Mouse (Mus musculus): ENCODE measurements around the gene Zfp867.

Zfp867 gene

DNA sequence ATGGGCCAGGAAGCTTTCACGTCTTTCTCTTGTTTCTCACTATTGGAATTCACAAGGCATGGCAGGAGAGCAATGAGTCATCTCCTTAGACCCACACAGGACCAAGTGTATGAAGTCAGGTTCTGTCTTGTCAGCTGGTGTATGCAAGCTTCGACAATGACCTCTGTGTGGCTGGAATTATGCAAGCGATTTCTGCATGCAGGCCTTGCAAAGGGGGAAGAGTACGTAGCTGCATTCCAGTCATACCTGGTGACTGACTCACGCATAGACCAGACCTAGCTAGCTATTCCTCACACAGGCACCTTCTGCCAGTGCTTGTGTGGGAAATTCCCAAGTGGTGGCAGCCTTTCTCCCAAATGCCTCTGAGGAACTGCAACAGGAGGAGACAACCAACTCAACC is 13.3 kb downstream of the Zfp867 start:
- no peak for DNase-seq (ENCODE audit: low spot score)

DNA sequence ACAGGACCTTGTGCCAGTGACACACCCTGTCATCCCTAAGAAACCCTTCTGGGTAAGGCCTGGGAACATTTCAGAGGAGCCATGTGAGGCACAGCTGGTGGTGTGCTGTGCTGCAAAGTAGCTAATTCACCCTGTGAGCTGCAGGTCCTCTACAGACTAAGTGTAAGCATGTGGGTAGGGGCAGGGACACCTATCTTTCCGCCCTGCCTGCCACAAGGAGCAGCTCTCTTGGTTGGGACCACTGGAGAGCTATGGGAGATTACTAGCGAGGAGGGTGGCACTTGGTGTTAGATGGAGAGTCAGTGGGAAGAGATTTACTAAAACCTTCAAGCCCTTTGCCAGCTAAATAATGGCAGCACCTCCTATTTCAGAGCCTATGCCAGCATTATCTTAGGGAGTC is 15.4 kb downstream of the Zfp867 start:
- no peak for DNase-seq (ENCODE audit: low spot score)

DNA sequence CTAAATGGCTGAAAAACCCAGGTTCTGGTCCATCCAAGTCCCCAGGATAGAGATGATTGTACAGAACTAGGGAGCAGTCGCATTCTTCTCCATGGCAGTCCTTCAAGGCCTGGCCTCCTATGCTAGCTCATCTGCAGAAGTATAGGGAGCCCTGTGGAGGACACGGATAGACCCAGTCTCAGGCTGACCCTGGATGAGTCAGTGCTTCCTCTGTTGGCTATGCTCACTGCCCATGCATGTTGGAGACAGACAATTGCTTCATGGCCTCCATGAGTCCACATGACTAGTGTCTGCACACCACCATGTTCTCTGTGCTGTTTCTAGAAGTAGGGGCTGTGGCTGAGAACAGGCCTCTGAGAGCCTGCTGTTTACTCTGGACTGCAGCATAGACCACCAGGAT is 15.9 kb downstream of the Zfp867 start:
- DNase-seq (ENCODE audit: low spot score): no peak

DNA sequence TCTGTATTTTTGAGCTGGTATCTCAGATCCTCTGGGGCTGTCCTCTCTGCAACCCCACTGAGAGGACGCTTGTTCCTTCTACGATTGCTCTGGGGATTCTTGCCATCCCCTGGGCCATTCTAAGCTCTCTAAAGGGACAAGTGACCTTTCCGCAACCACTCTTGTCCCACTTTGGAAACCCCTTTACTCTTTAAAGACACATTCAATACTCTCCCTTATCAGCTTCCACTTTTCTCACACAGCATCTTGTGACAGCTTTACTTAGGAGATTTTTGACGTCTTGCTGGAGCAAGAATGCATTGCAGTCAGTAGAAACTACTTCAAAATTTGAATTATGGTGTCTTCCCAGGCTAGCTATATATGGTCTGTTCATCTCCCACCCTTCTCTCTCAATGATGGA is 21.2 kb downstream of the Zfp867 start, which contains the start of gene Snap47:
Gene Snap47 (minus strand): TSS at position 101 of the 400 bp plus-strand sequence.
- DNase-seq (ENCODE audit: low spot score): no peak

DNA sequence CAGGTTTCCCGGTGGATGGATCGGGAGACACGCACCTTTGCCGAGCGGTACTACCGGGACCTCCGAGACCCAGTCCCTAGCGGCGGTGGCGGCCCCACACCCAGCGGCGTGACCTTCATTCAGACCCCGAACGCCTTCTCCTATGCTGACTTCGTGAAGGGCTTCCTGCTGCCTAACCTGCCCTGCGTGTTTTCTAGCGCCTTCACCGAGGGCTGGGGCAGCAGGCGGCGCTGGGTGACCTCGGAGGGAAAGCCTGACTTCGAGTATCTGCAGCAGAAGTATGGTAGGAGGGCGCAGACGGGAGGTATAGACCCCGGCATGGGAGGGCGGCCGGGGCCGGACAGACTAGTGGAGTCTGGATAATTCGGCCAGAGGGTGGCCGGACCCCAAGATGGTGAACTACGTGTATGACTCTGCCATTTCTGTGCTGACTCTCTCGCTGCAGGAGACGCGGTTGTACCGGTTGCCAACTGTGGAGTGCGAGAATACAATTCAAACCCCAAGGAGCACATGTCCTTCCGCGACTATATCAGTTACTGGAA is 22.0 kb downstream of the Zfp867 start:
- DNase-seq (ENCODE audit: low spot score): no peak

DNA sequence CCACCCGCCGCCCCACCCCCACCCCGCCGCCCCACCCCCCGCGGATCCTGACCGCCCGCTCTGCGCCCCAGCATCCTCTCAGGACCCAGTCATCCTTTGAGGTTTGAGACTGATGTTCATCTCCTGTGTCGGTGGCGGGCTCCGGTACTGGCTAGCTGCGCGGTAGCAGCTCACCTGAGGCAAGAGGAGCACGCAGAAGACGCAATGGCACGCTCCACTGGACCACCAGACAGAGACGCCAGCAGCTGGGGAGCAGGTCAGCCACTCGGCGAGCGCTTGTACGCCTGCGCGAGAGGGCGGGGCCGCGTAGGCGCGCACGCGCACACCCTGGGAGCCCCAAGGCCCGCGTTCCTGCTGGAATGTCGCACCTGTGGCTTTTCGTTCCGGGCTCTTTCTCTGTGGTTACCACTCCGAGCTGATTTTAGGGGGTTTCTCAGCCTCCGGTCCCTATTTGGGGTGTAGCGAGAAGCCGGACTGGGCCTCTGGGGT is 22.5 kb downstream of the Zfp867 start, which contains the start of gene Jmjd4:
Gene Jmjd4 (plus strand): TSS at position 305 of the 489 bp plus-strand sequence.
- DNase-seq (ENCODE audit: low spot score): peak; percentile 95

DNA sequence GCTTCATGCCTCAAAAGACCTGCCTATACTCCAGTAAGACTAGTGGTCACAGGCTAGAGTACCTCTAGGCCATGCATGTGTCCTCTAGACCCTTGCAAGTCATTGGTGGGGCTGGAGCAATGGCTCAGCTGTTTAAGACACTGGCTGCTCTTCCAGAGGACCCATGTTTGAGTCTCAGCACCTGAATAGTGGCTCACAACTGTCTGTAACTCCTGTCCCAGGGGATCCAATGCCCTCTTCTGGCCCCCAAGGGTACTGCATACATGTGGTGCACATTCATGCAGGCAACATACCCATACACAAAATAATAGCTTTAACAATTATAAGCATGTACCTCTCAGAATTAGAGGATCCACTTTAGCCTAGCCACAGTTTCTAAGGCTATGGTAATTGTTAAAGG is 29.2 kb downstream of the Zfp867 start:
- DNase-seq (ENCODE audit: low spot score): no peak

DNA sequence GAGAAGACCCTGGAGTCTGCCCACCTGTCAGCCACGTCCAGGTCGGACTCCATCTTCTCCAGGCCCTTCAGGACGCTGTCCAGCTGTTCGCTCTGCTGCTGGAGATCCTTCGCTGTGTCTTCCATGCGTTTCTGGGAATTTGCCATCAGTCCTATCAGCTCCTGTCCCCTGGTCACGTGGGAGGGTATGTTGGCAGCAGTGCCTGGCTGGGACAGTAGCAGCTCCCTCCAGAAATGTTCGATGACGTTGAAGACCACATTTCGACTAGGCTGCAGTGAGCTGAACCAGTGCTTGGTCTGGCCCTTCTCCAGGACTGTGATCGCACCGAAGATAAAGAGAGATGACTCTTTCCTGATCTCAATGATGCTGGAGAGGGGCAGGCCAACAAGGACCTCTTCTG is 34.3 kb downstream of the Zfp867 start:
- peak; percentile 70 for DNase-seq (ENCODE audit: low spot score)

DNA sequence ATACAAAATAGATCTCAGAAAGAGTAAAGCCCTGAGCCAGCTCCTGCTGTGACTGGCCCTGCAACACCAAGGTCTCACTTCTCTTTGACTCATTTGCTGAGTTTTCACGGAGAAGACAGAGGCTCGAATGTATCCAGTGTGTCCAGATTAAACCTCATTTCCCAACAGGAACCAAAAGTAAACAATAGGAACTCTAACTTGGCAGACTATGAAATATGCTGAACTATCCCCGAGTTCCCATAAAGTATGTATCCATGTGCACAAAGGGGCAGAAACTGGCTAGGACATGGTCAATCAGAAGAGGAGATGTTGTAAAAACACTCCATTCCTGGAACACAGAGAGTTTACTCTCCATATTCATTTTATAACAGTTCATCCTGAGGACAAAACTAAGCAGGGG is 40.0 kb downstream of the Zfp867 start:
- DNase-seq (ENCODE audit: low spot score): no peak

DNA sequence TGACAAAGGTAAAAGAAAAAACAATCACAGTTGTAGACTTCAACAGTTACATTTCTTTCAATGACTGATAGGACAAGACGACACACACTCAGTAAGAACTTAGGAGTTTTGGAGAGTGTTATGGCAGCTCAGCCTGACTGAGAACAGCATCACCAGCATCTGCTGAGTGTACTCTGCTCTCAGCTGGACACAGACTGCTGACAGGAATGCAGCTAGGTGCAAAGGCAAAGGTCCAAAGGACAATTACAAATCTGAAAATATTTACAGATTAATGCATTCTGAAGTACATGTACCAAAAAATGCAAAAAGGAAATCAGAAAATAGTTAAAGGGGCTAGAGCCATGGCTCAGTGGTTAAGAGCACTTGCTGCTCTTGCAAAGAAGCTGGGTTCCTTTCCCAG is 42.3 kb downstream of the Zfp867 start:
- DNase-seq (ENCODE audit: low spot score): no peak

DNA sequence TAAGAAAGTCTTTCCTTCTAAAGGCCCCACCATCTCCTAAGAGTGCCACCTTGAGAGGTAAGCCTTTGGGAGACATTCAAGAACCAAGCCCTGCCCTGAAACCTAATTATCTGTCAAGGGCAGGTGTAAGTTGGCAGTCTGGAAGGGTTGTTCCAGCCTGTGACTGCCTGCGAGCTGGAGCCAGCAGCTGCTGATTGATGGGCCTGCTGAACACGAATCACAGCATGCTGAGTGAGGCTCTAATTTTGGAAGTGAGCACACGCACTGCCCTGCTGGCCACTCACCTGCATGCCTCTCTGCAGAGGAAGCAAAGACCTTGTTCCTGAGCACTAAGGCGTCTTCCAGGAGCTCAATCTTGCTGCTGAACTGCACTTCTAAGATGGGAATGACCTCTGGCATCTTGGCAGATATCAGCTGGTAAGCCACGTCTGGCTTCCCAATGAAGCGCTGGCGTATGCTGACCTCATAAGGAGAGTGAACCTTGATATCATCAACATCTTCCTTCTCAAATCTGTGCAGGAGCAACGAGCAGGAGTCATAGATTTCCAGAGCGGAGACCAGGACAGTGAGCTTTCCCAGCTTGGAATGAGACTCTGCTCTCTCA is 44.1 kb downstream of the Zfp867 start:
- no peak for DNase-seq (ENCODE audit: low spot score)

DNA sequence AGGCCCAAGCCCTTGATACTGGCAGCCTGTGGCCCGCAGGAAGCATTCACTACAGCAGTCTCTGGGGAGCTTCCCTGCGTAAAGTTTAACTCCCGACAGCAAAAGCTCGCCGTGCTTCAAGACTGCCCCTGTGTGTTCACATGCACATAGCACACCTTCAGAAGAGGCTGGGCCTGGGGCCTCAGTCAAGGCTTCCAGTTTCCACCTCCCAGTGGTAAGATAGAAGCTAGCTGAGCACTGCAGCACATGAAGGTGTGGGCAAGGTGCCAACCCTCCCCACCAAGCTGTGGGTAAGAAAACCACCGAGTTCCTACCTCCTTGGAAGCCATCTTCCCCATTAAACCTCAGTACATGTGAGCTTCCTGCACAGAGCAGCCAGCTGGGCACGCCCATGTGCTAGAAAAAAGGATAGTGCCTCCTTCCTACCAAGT is 46.6 kb downstream of the Zfp867 start:
- no peak for DNase-seq (ENCODE audit: low spot score)

DNA sequence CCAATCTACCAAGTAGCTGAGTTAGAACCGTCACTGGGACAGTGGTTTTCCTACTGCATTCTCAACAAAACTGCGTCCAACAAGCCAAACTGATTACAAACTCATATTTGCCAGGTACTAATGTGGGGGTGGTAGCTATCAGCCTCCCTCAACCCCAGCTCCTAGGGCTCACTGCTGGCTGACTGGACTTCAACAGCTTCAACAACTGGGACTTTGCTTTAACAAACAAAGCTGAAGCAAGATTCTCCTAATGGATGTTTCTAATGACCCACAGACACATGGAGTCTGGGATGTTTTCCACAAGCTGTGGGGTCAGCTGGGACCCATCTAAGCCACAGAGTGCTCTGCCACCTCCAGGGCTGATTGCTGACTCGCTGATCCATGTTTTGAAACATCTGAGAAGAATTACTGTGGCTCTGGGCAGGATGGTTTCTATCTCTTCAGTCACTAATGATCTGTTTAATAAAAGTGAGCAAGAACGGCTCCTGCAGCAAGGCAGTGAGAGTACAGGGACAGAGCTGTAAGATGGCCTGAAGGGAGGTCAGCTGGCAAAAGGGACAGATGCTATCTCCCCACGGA is 49.2 kb downstream of the Zfp867 start:
- no peak for DNase-seq (ENCODE audit: low spot score)

DNA sequence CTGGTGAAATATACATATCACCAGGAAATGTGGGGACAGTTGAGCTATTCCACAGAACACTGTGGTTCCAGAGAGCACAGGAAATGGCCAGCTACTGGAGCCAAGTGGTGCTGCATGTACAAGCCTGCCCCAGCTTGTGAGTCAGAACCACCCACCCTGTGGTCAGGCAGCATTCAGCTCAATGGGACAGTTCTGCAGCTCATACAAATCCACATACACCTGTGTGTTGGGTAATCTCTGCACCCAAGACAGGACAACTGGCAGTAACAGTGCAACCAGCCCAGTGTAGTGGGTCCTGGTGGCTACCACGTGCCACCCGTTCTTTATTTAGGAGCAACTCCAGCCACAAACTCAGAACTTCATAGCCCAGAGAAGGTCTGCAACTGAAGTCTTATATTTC is 50.3 kb downstream of the Zfp867 start:
- no peak for DNase-seq (ENCODE audit: low spot score)

DNA sequence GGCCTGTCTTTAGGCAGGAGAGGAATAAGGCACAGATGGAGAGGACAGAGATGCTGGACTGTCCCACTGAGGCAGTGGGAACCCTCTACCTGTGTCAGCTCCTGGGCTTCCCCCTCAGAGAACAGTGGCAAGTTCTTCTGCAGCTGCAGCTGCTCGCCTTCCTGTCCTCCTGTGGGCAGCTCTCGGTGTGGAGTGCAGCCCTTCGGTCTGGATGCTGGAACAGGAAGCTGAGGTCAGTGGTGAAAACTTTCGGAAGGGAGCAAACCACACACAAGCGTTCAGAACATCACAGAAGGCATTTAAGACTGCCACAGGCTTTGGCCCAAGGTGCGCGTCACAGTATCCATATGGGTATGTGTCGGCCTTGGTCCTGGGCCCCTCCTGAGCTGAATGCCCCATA is 50.8 kb downstream of the Zfp867 start:
- DNase-seq (ENCODE audit: low spot score): no peak

DNA sequence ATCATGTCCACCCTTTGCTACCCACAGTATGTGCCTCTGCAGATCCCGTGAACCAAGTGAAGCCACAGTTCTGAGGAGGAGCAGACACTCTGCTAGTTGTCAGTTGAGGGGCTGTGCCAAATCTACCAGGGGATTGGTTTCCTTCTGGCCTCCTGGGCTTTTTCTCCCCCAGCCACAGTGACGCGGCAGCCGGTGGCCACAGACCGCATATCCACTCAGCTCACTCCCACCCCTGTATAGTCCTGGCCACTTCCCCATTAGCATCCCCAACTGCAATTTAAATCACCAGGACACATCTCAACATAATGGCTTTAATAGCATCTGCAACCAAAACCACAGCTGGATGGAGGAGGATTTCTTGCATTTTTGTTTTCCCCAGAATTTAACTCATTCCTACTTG is 53.6 kb downstream of the Zfp867 start:
- DNase-seq (ENCODE audit: low spot score): no peak

DNA sequence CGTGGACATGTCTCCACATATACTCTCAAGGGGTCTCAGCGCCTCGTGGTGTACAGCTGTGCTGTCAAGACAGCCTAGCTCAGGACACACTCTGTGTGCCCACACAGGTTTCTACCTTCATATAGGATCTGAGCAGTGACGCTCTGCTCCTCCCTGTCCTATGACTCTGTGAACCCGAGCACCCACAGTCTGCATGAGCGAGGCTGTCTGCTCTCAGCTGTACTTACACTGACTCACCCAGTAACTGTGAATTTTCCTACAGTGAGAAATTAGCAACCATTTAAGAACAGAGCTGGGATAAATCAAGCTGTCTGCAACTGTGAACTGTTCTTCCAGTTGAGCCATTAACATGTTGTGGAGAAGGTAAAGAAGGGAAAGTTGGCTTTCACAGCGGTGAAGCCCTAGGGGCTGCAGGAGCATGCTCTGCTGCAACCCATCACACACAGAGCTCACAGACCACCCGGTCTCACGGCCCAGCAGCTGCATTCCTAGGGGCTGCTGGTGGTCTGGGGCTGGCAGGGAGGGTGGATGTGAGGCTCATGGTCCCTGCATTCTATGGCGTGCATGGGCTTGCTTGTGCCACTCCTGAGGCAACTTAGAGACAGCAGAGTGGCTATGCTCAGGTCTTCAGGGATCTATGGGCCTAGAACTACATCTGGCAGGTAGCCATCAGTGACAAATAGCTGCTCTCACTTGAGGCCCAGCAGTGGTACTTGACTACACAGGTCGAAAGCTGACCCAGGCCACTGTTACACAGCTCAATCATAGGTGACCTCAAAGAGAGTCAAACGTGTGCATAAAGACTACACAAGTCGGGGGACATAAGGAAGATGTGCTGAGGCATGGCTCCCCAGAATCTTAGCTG is 59.0 kb downstream of the Zfp867 start:
- DNase-seq (ENCODE audit: low spot score): no peak

DNA sequence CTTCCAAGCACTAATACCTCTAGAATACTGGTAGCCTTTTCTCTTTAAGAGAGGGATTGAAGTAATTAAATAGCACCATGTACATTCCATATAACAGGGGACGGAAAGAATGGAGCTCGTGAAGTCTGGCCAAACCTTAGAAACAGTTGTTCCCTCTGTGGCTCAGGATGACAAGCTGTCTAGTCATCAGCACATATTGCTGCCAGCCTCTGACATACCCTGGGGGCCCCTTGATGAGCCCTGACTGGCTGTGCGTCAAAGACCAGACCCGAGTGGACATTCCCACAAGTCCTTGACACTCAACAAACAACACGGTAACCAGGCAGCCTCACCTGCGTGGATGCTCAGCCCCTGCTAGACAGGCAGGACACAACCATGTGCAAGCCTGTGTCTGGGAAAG is 60.2 kb downstream of the Zfp867 start:
- DNase-seq (ENCODE audit: low spot score): no peak

All from testis, postnatal 14 days (tissue).